ENCODE assay signal across 10 mouse cellular contexts in genomic region chr11:74409757-74410174, GRCm38 (mm10). TPM values are rescaled to one million over a fixed set of nuclear protein-coding genes. Genes with fewer than 3 reads are reported as not detected.
DNase-seq lines count a peak whose midpoint lies in the region; ATAC-seq and TF ChIP-seq lines count a peak whose summit lies in the region.
"Had no signal": no experiment of that assay in that cellular context is flagged by ENCODE, and none has a peak within 500 bp of the region (broad histone marks: within the 10 kb centered on the region; RNA-seq: fewer than 3 reads in every experiment).

No protein-coding gene starts in this region.

- ATAC-seq in hindbrain, postnatal 0 days, result peak; percentile 50
- no peak for ATAC-seq in limb, embryonic 13.5 days (ENCODE audit: low FRiP score, low read depth)

- no peaks in the 10 kb centered on the region for H3K9me3 ChIP-seq in hindbrain, postnatal 0 days (ENCODE audit: low read length)
- no peaks in the 10 kb centered on the region for H3K9me3 ChIP-seq in limb, embryonic 13.5 days
- H3K9me3 ChIP-seq: liver, embryonic 13.5 days had no signal

- no peak overlapping the region for H3K9ac ChIP-seq in hindbrain, postnatal 0 days (replicated peaks; ENCODE audit: low read length)
- H3K9ac ChIP-seq in limb, embryonic 13.5 days, result no peak overlapping the region
- H3K9ac ChIP-seq: liver, embryonic 13.5 days had no signal

- H3K4me3 ChIP-seq in hindbrain, postnatal 0 days (ENCODE audit: low read length), result no peak overlapping the region
- H3K4me3 ChIP-seq in limb, embryonic 13.5 days, result no peak overlapping the region
- H3K4me3 ChIP-seq: liver, embryonic 13.5 days had no signal

- TF ChIP-seq CTCF in hindbrain, postnatal 0 days (IDR thresholded peaks at IDR 0.05; ENCODE audit: low read depth), result no peak

- peak overlapping the region; percentile 80 for H3K27ac ChIP-seq in hindbrain, postnatal 0 days
- peak overlapping the region; percentile 52; the same call in 1 of the 2 replicates for H3K27ac ChIP-seq in limb, embryonic 13.5 days
- H3K27ac ChIP-seq: liver, embryonic 13.5 days had no signal

- peak; percentile 58 for DNase-seq in gastrocnemius, adult 18-20 months (ENCODE audit: low spot score)
- no peak for DNase-seq in gastrocnemius, adult 8-10 months (ENCODE audit: low spot score in 2 of 2)
- peak; percentile 47 for DNase-seq in brain, embryonic 18.5 days (ENCODE audit: low read depth, low spot score)
- DNase-seq in frontal cortex, postnatal 36 days (ENCODE audit: low spot score in 2 of 2), result peak; percentile 32 to 39
- peak; percentile 80 for DNase-seq in hindbrain, postnatal 0 days (ENCODE audit: low spot score)
- peak; percentile 24 for DNase-seq in retina, embryonic 14.5 days (ENCODE audit: low spot score)
- no peak for DNase-seq in embryo, embryonic 11 days
- DNase-seq: liver, embryonic 13.5 days had no signal

- no peak overlapping the region for H3K4me2 ChIP-seq in hindbrain, postnatal 0 days (ENCODE audit: low read depth, low read length)
- H3K4me2 ChIP-seq in limb, embryonic 13.5 days (replicated peaks), result 0 out of 2 replicates have a peak overlapping the region, but pooled peaks have one; percentile 0
- H3K4me2 ChIP-seq: liver, embryonic 13.5 days had no signal

- H3K27me3 ChIP-seq in hindbrain, postnatal 0 days (ENCODE audit: insufficient read depth, low read length), result no peaks in the 10 kb centered on the region
- no peaks in the 10 kb centered on the region for H3K27me3 ChIP-seq in limb, embryonic 13.5 days
- H3K27me3 ChIP-seq: liver, embryonic 13.5 days had no signal

- H3K4me1 ChIP-seq in hindbrain, postnatal 0 days (ENCODE audit: insufficient read depth, low read length), result peaks cover 12% of the 10 kb centered on the region
- peaks cover 30% of the 10 kb centered on the region for H3K4me1 ChIP-seq in limb, embryonic 13.5 days

- WGBS in hindbrain, postnatal 0 days, result 38% methylated on average over 4 of the region's 4 CpGs
- WGBS in limb, embryonic 13.5 days, result 37% methylated on average over 4 of the region's 4 CpGs

- no peaks in the 10 kb centered on the region for H3K36me3 ChIP-seq in hindbrain, postnatal 0 days (ENCODE audit: insufficient read depth, low read length)
- no peaks in the 10 kb centered on the region for H3K36me3 ChIP-seq in limb, embryonic 13.5 days
- H3K36me3 ChIP-seq: liver, embryonic 13.5 days had no signal

RNA-seq across cellular contexts. Expression of gene Olfr412, which starts 47.9 kb away (rescaled TPM):
- not detected for total RNA-seq in gastrocnemius, adult 18-20 months (2021)
- not detected for total RNA-seq in gastrocnemius, adult 8-10 months (2022)
- not detected in 2 replicates for total RNA-seq in hindbrain, postnatal 0 days (2014; rRNA removed)
- not detected in 2 replicates for polyA plus RNA-seq in hindbrain, postnatal 0 days (2015; fragmentation: Nextera tagmentation; extraction: Ambion mirVana)
- not detected in 2 replicates for polyA plus RNA-seq in limb, embryonic 13.5 days (2015; fragmentation: Nextera tagmentation; extraction: Ambion mirVana)
- polyA plus RNA-seq: C2C12; liver, embryonic 13.5 days had no signal

RNA-seq across cellular contexts. Expression of gene Olfr411, which starts 57.3 kb away (rescaled TPM):
- total RNA-seq in gastrocnemius, adult 18-20 months (2021), result not detected
- total RNA-seq in gastrocnemius, adult 8-10 months (2022), result not detected
- total RNA-seq in hindbrain, postnatal 0 days (2014; rRNA removed), result not detected in 2 replicates
- polyA plus RNA-seq in hindbrain, postnatal 0 days (2015; fragmentation: Nextera tagmentation; extraction: Ambion mirVana), result not detected in 2 replicates
- polyA plus RNA-seq in limb, embryonic 13.5 days (2015; fragmentation: Nextera tagmentation; extraction: Ambion mirVana), result not detected in 2 replicates
- polyA plus RNA-seq: C2C12; liver, embryonic 13.5 days had no signal

Comparison
In these comparisons a context has a peak if more than half of its experiments do, and no peak if none do; other contexts are left out.
1. DNase-seq: peak in gastrocnemius, adult 18-20 months (single experiment), brain, embryonic 18.5 days (single experiment), frontal cortex, postnatal 36 days (2 of 2), hindbrain, postnatal 0 days (single experiment) and retina, embryonic 14.5 days (single experiment); none in gastrocnemius, adult 8-10 months (0 of 2) and embryo, embryonic 11 days (single experiment).